In genomic region chr6:148946409-148946742, GRCm38 (mm10) we compare ENCODE assay signal across 7 mouse cellular contexts. TPM values are rescaled to one million over a fixed set of nuclear protein-coding genes. Genes with fewer than 3 reads are reported as not detected.
DNase-seq lines count a peak whose midpoint lies in the region; ATAC-seq lines count a peak whose summit lies in the region.

Sinhcaf (minus strand) TSS chr6:148946467.

- no peaks in the 10 kb centered on the region for H3K27me3 ChIP-seq in embryonic facial prominence, embryonic 12.5 days
- H3K27me3 ChIP-seq in limb, embryonic 11.5 days (ENCODE audit: control insufficient read depth, insufficient read depth, low read length): no peaks in the 10 kb centered on the region
- H3K27me3 ChIP-seq in midbrain, embryonic 14.5 days (ENCODE audit: control insufficient read depth, insufficient read depth, low read length): no peaks in the 10 kb centered on the region

- peak within 1 kb of the TSS; percentile 94 for H3K27ac ChIP-seq in embryonic facial prominence, embryonic 12.5 days
- peak within 1 kb of the TSS; percentile 89 for H3K27ac ChIP-seq in limb, embryonic 11.5 days (replicated peaks; ENCODE audit: low read depth, low read length)
- peak within 1 kb of the TSS; percentile 85 for H3K27ac ChIP-seq in midbrain, embryonic 14.5 days (replicated peaks; ENCODE audit: low read depth, low read length)

- peaks cover 15% of the 10 kb centered on the region; the same call in 1 of the 2 replicates for H3K4me1 ChIP-seq in embryonic facial prominence, embryonic 12.5 days
- H3K4me1 ChIP-seq in limb, embryonic 11.5 days (ENCODE audit: control insufficient read depth, insufficient read depth, low read length): no peaks in the 10 kb centered on the region
- H3K4me1 ChIP-seq in midbrain, embryonic 14.5 days (ENCODE audit: control insufficient read depth, insufficient read depth, low read length): peaks cover 2% of the 10 kb centered on the region; the same call in 1 of the 2 replicates

- peak within 1 kb of the TSS; percentile 63 for H3K4me2 ChIP-seq in embryonic facial prominence, embryonic 12.5 days (replicated peaks)
- H3K4me2 ChIP-seq in limb, embryonic 11.5 days (ENCODE audit: low read depth, severe bottlenecking): peak within 1 kb of the TSS; percentile 62
- peak within 1 kb of the TSS; percentile 76 for H3K4me2 ChIP-seq in midbrain, embryonic 14.5 days (ENCODE audit: low read length)

- H3K4me3 ChIP-seq in embryonic facial prominence, embryonic 12.5 days: peak within 1 kb of the TSS; percentile 87
- peak within 1 kb of the TSS; percentile 97 for H3K4me3 ChIP-seq in limb, embryonic 11.5 days (ENCODE audit: low read depth, low read length)
- H3K4me3 ChIP-seq in midbrain, embryonic 14.5 days (replicated peaks; ENCODE audit: low read depth, low read length): peak within 1 kb of the TSS; percentile 87

- no peaks in the 10 kb centered on the region for H3K36me3 ChIP-seq in embryonic facial prominence, embryonic 12.5 days
- H3K36me3 ChIP-seq in limb, embryonic 11.5 days (ENCODE audit: control insufficient read depth, insufficient read depth, low read length): no peaks in the 10 kb centered on the region; the same call in 1 of the 2 replicates
- H3K36me3 ChIP-seq in midbrain, embryonic 14.5 days (ENCODE audit: control insufficient read depth, insufficient read depth, low read length): no peaks in the 10 kb centered on the region

- no peaks in the 10 kb centered on the region for H3K9me3 ChIP-seq in embryonic facial prominence, embryonic 12.5 days
- H3K9me3 ChIP-seq in limb, embryonic 11.5 days (ENCODE audit: control insufficient read depth, low read length): no peaks in the 10 kb centered on the region
- H3K9me3 ChIP-seq in midbrain, embryonic 14.5 days (ENCODE audit: control insufficient read depth, low read length): no peaks in the 10 kb centered on the region

- under 1% methylated on average over 47 of the region's 47 CpGs for WGBS in embryonic facial prominence, embryonic 12.5 days
- WGBS in limb, embryonic 11.5 days: 0% methylated on average over 47 of the region's 47 CpGs
- WGBS in midbrain, embryonic 14.5 days: under 1% methylated on average over 47 of the region's 47 CpGs

- peak; percentile 99 for DNase-seq in adrenal gland, postnatal 25 days
- DNase-seq in heart, adult 11 months: peak; percentile 100
- DNase-seq in kidney, adult 18-20 months: peak; percentile 99
- peak; percentile 100 for DNase-seq in limb, embryonic 11.5 days (ENCODE audit: low spot score)
- DNase-seq in midbrain, embryonic 14.5 days: peak; percentile 100
- peak; percentile 99 for DNase-seq in spleen, adult 18-20 months

- peak; percentile 77 for ATAC-seq in embryonic facial prominence, embryonic 12.5 days (ENCODE audit: insufficient number of reproducible peaks, insufficient read depth, low FRiP score, low TSS enrichment)
- ATAC-seq in limb, embryonic 11.5 days (ENCODE audit: insufficient number of reproducible peaks, low FRiP score, low TSS enrichment, low read depth): peak; percentile 83
- peak; percentile 81 for ATAC-seq in midbrain, embryonic 14.5 days (ENCODE audit: low FRiP score, low TSS enrichment)

- peak within 1 kb of the TSS; percentile 98 for H3K9ac ChIP-seq in embryonic facial prominence, embryonic 12.5 days
- H3K9ac ChIP-seq in limb, embryonic 11.5 days (ENCODE audit: low read length): peak within 1 kb of the TSS; percentile 98
- peak within 1 kb of the TSS; percentile 82 for H3K9ac ChIP-seq in midbrain, embryonic 14.5 days (replicated peaks; ENCODE audit: low read length)

RNA-seq across cellular contexts. Expression of gene Sinhcaf, which starts in this region (rescaled TPM):
- total RNA-seq in adrenal gland, postnatal 25 days (2021): 37.2 and 41.3 TPM in 2 replicates
- 143 and 147 TPM in 2 replicates for polyA plus RNA-seq in embryonic facial prominence, embryonic 12.5 days (2016; fragmentation: Nextera tagmentation; extraction: Ambion mirVana)
- 224 and 241 TPM in 2 replicates for polyA plus RNA-seq in limb, embryonic 11.5 days (2014; fragmentation: Nextera tagmentation; extraction: Ambion mirVana)
- 60.5 and 89.8 TPM in 2 replicates for polyA plus RNA-seq in midbrain, embryonic 14.5 days (2014; fragmentation: Nextera tagmentation; extraction: Ambion mirVana)

Comparison
In these comparisons a context has a peak if more than half of its experiments do, and no peak if none do; other contexts are left out.
1. Peak in every context shown above with its lines: DNase-seq, ATAC-seq, H3K4me3 ChIP-seq and H3K27ac ChIP-seq.